Mouse (Mus musculus) hindbrain, postnatal 0 days (tissue): ENCODE data around the gene Mmp15. TPM values are rescaled to one million over a fixed set of nuclear protein-coding genes. Genes with fewer than 3 reads are reported as not detected.

Experiments
- ATAC-seq: fragments of 200-750 bp; cut with Nextera tagmentation; 2 replicates; pipeline ENCODE4 v1.8.0; 2017; ENCODE audit warnings: mild to moderate bottlenecking, moderate TSS enrichment, moderate library complexity
- DNase-seq: peaks from one replicate; pipeline ENCODE4 v3.0.0-alpha.2; 2015; ENCODE audit warnings: low spot score
- H3K27ac ChIP-seq: fragments of 300-500 bp; sonication (generic); 2 replicates; pipeline ENCODE4 v1.5.1; 2014; ENCODE audit warnings: mild to moderate bottlenecking
- H3K27me3 ChIP-seq: fragments of 300-500 bp; sonication (generic); 2 replicates; pipeline ENCODE4 v1.6.1; 2014; ENCODE audit warnings: low read length, mixed read lengths; ENCODE audit not compliant: insufficient read depth
- H3K36me3 ChIP-seq: fragments of 300-500 bp; sonication (generic); 2 replicates; pipeline ENCODE4 v1.6.1; 2014; ENCODE audit warnings: low read length, mixed read lengths; ENCODE audit not compliant: insufficient read depth
- H3K4me1 ChIP-seq: fragments of 300-500 bp; sonication (generic); 2 replicates; pipeline ENCODE4 v1.6.1; 2014; ENCODE audit warnings: antibody characterized with exemption, low read length, mixed read lengths; ENCODE audit not compliant: insufficient read depth
- H3K4me2 ChIP-seq: fragments of 300-500 bp; sonication (generic); 2 replicates; pipeline ENCODE4 v1.6.1; 2014; ENCODE audit warnings: low read depth, mild to moderate bottlenecking, low read length, moderate library complexity, mixed read lengths
- H3K4me3 ChIP-seq: fragments of 300-500 bp; sonication (generic); 2 replicates; pipeline ENCODE4 v1.5.1; 2014; ENCODE audit warnings: low read length
- H3K9ac ChIP-seq: fragments of 300-500 bp; sonication (generic); replicated peaks from 2 replicates; pipeline ENCODE4 v1.6.1; 2014; ENCODE audit warnings: mild to moderate bottlenecking, low read length, moderate library complexity, mixed read lengths
- H3K9me3 ChIP-seq: fragments of 300-500 bp; sonication (generic); 2 replicates; pipeline ENCODE4 v1.6.1; 2016; ENCODE audit warnings: low read length, mixed read lengths
- CTCF ChIP-seq: IDR thresholded peaks from 2 replicates; pipeline ENCODE4 v1.5.1; 2016; ENCODE audit warnings: antibody characterized with exemption, control low read depth, low read depth
- WGBS: fragments of 180-500 bp; shearing (Covaris S2); extraction: QIAGEN DNeasy Blood & Tissue Kit; methylation state at CpG from one replicate; pipeline ENCODE4 v1.1.7; 2014; 5-methylcytosine and 5-hydroxymethylcytosine counted together
- polyA plus RNA-seq: library from polyadenylated mRNA; unstranded; fragments of >200 nt; fragmentation: Nextera tagmentation; extraction: Ambion mirVana; gene quantifications from 2 replicates; pipeline ENCODE4 v1.2.1, GENCODE M21; 2015
- total RNA-seq: library from RNA; depleted of rRNA; stranded (reverse); fragments of >200 nt; gene quantifications from 2 replicates; pipeline ENCODE4 v1.2.3, GENCODE M21; 2014; rRNA removed

Mmp15 gene
- total RNA-seq (72.9 and 80.6 TPM in 2 replicates), polyA plus RNA-seq (14.0 and 14.2 TPM in 2 replicates)

DNA sequence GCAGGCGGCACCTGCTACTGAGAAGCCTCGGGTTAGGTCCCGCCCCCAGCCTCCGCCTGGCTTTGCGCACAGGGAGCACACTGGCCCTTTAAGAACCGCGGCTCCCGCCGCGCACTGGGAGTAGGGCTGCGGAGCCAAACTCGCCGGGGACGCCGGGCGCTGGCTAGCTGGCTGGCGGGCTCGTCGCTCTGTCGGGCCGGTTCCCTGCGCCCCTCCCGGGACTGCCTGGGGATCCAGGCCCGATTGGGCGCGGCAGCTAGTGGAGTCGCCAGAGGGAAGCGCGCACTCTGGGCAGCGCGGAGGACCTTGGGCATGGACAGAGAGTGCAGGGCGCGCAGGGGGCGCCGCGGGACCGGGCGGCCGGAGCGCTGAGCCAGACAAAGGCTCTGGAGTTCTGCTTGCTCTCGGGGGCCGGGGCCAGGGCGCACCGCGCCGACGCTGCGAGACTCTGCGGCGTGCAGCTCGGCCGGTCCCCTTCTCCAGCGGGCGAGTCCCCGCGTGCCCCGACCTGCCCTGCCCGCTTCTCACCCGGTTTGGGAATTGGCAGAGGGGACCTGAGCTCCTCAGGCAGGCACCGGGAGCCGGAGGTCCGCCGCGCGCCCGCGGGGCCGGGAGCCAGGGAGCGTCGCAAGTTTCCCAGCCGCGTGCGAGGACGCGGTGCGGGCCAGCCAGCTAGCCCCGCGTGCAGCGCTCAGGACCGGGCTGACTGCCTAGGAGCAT, at the start of gene Mmp15:
TSS of gene Mmp15 (plus strand) at position 118 of the 720 bp plus-strand sequence.
- Histone ChIP-seq H3K4me2 (peak within 1 kb of the TSS; percentile 86), H3K4me3 (peak within 1 kb of the TSS; percentile 88), H3K36me3 (no peaks in the 10 kb centered on the region), H3K9me3 (no peaks in the 10 kb centered on the region), H3K9ac (peak within 1 kb of the TSS; percentile 60), H3K27me3 (no peaks in the 10 kb centered on the region), H3K27ac (peak within 1 kb of the TSS; percentile 82), H3K4me1 (peaks cover 34% of the 10 kb centered on the region)
- WGBS = under 1% methylated on average over 77 of the region's 80 CpGs
- DNase-seq (peak; percentile 79), ATAC-seq (peak; percentile 69)
- no peak for TF ChIP-seq CTCF

DNA sequence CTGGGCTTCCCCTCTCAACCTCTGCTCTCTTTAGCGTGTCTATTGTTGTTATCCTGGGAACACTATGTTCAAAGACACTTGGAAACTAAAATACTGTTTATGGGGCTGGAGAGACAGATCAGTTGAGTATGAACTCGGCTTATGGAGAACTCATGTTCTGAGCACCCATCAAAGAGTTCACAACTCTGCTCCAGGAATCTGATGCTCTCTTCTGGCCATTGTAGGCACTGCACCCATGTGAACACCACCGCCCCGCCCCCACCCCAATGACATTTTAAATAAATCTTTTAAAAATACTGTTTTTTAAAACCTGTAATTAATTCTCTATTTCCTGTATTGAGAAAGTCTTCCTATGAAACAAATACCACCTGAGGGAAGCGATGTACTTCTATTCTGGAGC, 49.7 kb upstream of the Mmp15 start:
- Histone ChIP-seq H3K4me3 (no peak overlapping the region), H3K4me2 (no peak overlapping the region), H3K9ac (no peak overlapping the region), H3K4me1 (no peaks in the 10 kb centered on the region), H3K36me3 (no peaks in the 10 kb centered on the region), H3K27ac (no peak overlapping the region), H3K9me3 (no peaks in the 10 kb centered on the region), H3K27me3 (no peaks in the 10 kb centered on the region)
- TF ChIP-seq CTCF = peak; percentile 77
- DNase-seq = peak; percentile 69
- no peak for ATAC-seq
- WGBS = 24% methylated on average over 5 of the region's 5 CpGs

DNA sequence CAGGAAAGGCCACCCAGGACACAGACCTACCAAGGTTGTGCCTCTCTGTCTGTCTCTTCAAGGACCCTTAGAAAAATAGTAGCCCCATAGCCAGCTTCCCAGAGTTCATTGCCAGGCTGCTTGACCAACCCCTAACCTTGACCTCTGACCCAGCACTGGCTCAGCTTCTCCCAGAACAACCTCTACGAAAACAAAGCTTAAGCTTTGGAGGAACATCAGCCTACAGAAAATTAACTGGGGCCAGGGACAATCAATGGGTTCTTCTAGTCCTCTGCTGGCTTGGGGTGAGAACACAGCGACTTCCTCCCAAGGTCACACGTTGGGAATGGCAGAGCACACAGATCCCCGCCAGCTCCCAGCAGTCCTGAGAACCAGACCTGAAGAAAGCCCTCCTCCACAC, 46.5 kb upstream of the Mmp15 start:
- Histone ChIP-seq H3K27ac (no peak overlapping the region), H3K9ac (no peak overlapping the region), H3K9me3 (no peaks in the 10 kb centered on the region), H3K4me1 (no peaks in the 10 kb centered on the region), H3K4me2 (no peak overlapping the region), H3K27me3 (no peaks in the 10 kb centered on the region), H3K4me3 (no peak overlapping the region), H3K36me3 (no peaks in the 10 kb centered on the region)
- WGBS = 83% methylated on average over 4 of the region's 4 CpGs
- ATAC-seq (no peak), DNase-seq (no peak)
- TF ChIP-seq CTCF = no peak

DNA sequence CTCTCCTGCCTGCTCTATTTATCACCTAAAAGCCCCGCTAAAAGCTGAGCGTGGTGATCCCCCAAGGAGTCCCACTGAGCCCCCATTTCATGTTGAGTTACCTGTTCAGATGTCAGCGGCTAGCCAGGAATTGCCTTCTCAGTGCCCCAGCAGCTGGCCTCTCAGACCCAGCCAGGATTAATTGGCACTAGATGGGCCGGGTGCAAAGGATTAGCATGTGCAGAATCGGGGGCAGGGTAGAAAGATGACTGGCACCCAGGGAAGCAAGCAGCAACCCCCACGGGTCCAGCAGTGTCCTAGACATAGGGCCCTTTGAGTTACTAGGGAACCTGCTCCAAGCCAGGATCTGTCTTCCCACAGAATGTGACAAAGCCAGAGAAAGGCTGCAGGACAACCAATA, 45.6 kb upstream of the Mmp15 start, which contains the start of gene Cngb1:
TSS of gene Cngb1 (minus strand) at position 155 of the 400 bp plus-strand sequence.
- ATAC-seq (no peak), DNase-seq (no peak)
- no peaks in the 10 kb centered on the region for H3K4me1 ChIP-seq
- no peaks in the 10 kb centered on the region for H3K36me3 ChIP-seq
- H3K9me3 ChIP-seq = no peaks in the 10 kb centered on the region
- TF ChIP-seq CTCF = no peak
- H3K4me2 ChIP-seq = no peak within 1 kb of the TSS
- H3K27ac ChIP-seq = no peak within 1 kb of the TSS
- no peak within 1 kb of the TSS for H3K9ac ChIP-seq
- WGBS = 44% methylated on average over 6 of the region's 6 CpGs
- no peak within 1 kb of the TSS for H3K4me3 ChIP-seq
- H3K27me3 ChIP-seq = no peaks in the 10 kb centered on the region

DNA sequence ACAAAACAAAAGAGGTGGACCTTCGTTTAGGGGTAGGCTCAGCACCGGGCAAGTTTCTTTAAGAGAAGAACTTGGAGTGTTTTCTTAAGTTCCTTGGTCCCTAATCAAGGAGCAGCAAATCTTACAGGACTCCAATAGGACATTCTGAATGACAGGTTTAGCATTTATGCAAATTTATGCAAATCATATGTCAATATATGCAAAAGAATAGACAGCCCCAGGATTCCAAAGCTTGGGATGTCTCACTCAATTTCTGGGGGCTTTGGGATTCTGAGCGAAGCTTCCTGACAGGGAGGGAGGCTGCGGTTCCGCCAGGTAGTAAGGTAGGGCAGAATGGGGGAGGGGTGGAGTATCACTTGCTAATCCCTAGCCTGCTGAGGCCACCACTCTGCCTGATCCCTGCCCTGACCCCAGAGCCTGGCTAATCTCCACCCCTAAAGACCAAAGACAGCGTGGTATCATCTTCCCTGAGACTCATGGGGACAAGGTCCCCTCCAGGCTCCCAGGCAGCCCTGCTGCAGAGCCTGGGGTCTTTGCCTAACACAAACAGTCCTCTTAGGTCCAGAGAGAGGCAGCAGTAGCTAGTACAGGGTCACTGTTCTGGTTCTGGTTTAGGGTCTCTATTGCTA, 41.6 kb upstream of the Mmp15 start, which contains the start of gene Tepp:
TSS of gene Tepp (plus strand) at position 225 of the 629 bp plus-strand sequence.
- Histone ChIP-seq H3K4me1 (no peaks in the 10 kb centered on the region), H3K36me3 (no peaks in the 10 kb centered on the region), H3K9ac (no peak within 1 kb of the TSS), H3K27ac (no peak within 1 kb of the TSS), H3K27me3 (no peaks in the 10 kb centered on the region), H3K9me3 (no peaks in the 10 kb centered on the region), H3K4me3 (no peak within 1 kb of the TSS), H3K4me2 (no peak within 1 kb of the TSS)
- no peak for DNase-seq
- 22% methylated on average over 6 of the region's 6 CpGs for WGBS
- ATAC-seq = no peak
- TF ChIP-seq CTCF = no peak

DNA sequence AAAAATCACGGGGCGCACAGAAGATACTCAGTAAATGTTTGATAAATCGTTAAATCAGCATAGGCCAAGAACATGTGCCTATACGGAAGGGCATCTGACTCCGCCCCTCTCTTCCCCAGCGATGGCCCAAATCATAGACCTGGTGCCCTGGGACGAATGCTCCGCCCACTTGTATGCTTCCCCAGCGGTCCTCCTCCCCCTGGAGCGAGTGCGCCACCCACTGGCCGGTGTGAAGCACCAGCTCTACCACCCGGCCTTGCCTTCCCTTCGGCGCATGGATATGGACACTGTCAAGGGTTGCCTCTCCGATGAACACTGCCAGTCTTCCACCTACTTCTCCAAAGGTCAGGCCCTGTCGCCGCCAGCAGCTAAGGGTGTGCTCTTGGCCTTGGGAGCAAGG, 39.2 kb upstream of the Mmp15 start:
- Histone ChIP-seq H3K9me3 (no peaks in the 10 kb centered on the region), H3K4me2 (no peak overlapping the region), H3K36me3 (no peaks in the 10 kb centered on the region), H3K4me3 (no peak overlapping the region), H3K27ac (no peak overlapping the region), H3K9ac (no peak overlapping the region), H3K27me3 (no peaks in the 10 kb centered on the region), H3K4me1 (no peaks in the 10 kb centered on the region)
- no peak for ATAC-seq
- 71% methylated on average over 18 of the region's 18 CpGs for WGBS
- no peak for DNase-seq
- TF ChIP-seq CTCF = peak; percentile 44

DNA sequence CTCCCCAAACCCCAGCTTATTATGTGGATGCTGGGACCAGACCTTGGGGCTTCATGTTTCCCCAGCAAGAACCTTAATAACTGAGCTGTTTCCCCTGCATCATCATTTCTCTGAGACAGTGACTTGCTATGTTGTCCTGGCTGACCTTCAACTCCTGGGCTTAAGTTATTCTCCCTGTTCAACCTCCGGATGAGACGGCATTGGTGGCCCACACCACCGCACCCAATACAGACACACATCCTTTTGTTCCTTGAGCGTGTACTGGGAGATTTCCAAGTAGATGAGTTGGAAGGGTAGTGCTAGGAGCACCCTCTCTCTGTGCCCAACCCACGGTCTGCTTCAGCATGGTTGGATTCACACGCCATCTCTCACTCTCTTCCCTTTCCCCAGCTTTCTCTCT, 38.2 kb upstream of the Mmp15 start:
- WGBS = 84% methylated on average over 6 of the region's 6 CpGs

More for the DNA sequence above, 38.2 kb upstream of the Mmp15 start:
- no peaks in the 10 kb centered on the region for H3K36me3 ChIP-seq
- no peak overlapping the region for H3K4me2 ChIP-seq
- H3K27me3 ChIP-seq = no peaks in the 10 kb centered on the region
- no peak overlapping the region for H3K9ac ChIP-seq
- TF ChIP-seq CTCF = no peak
- H3K4me3 ChIP-seq = no peak overlapping the region
- no peaks in the 10 kb centered on the region for H3K9me3 ChIP-seq
- no peaks in the 10 kb centered on the region for H3K4me1 ChIP-seq
- no peak overlapping the region for H3K27ac ChIP-seq
- DNase-seq (no peak), ATAC-seq (no peak)
